Mouse (Mus musculus) liver, embryonic 14.5 days (tissue): ENCODE results near the gene Fmnl3.

Experiments
- CTCF ChIP-seq: IDR thresholded peaks from 2 replicates; pipeline ENCODE4 v1.5.1; 2016; ENCODE audit warnings: antibody characterized with exemption, low read depth, control low read depth
- EP300 ChIP-seq: IDR thresholded peaks from 2 replicates; pipeline ENCODE4 v1.6.1; 2016; ENCODE audit warnings: antibody characterized with exemption, low read depth

DNA sequence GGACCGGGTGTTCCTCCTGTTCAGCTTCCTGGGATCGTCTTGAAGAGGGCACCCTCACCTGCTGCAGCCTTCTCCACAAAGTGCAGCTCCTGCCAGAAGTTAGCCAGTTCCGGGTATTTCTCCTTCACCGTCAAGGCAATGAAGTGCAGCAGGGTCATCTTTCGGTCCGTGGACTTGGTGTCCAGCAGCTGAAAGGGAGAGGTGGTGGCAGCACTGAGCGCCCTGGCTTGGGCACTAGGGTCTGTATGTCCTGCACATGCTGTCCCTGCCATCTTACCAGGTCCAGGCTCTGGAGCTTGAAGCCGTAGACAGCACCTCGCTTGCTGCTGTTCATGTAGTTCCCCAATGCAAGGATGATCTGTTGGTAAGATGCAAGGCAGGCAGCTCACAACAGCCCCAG lies 49.3 kb downstream of the Fmnl3 start:
- no peak for TF ChIP-seq CTCF
- TF ChIP-seq EP300, result no peak
